In genomic region chr5:135923901-135924300, GRCm38 (mm10) we compare ENCODE assay signal across 27 mouse cellular contexts. TPM values are rescaled to one million over a fixed set of nuclear protein-coding genes. Genes with fewer than 3 reads are reported as not detected.
"Had no signal": no experiment of that assay in that cellular context is flagged by ENCODE, and none has a peak within 500 bp of the region (broad histone marks: within the 10 kb centered on the region; RNA-seq: fewer than 3 reads in every experiment).

No protein-coding gene starts in this region.

- H3K27ac ChIP-seq: kidney, embryonic 15.5 days; left cerebral cortex, adult 2 months; limb, embryonic 12.5 days; limb, embryonic 15.5 days; liver, embryonic 14.5 days; macrophage; midbrain, embryonic 12.5 days; midbrain, embryonic 15.5 days; neural tube, embryonic 13.5 days had no signal

- H3K9me3 ChIP-seq: kidney, embryonic 15.5 days; limb, embryonic 12.5 days; limb, embryonic 15.5 days; midbrain, embryonic 12.5 days; midbrain, embryonic 15.5 days; neural tube, embryonic 13.5 days had no signal

- DNase-seq: kidney, postnatal 10 days; kidney, postnatal 36 days; layer of hippocampus, postnatal 36 days; liver, postnatal 0 days; lung, embryonic 14.5 days; thymus, adult 18-20 months; thymus, postnatal 36 days had no signal

- H3K4me2 ChIP-seq: kidney, embryonic 15.5 days; limb, embryonic 12.5 days; limb, embryonic 15.5 days; liver, embryonic 11.5 days; lung, embryonic 14.5 days; midbrain, embryonic 12.5 days; midbrain, embryonic 15.5 days; neural tube, embryonic 13.5 days had no signal

- ATAC-seq: liver, postnatal 0 days; lung, postnatal 0 days; midbrain, embryonic 15.5 days had no signal

- H3K4me1 ChIP-seq: limb, embryonic 12.5 days had no signal

- H3K27me3 ChIP-seq: kidney, embryonic 15.5 days; limb, embryonic 12.5 days; limb, embryonic 15.5 days; midbrain, embryonic 12.5 days; midbrain, embryonic 15.5 days; neural tube, embryonic 13.5 days had no signal

- H3K4me3 ChIP-seq: kidney, embryonic 15.5 days; left cerebral cortex, adult 2 months; limb, embryonic 12.5 days; limb, embryonic 15.5 days; midbrain, embryonic 12.5 days; midbrain, embryonic 15.5 days; neural tube, embryonic 13.5 days had no signal

- H3K9ac ChIP-seq: kidney, embryonic 15.5 days; limb, embryonic 12.5 days; limb, embryonic 15.5 days; liver, embryonic 14.5 days; liver, postnatal 0 days; lung, embryonic 14.5 days; midbrain, embryonic 12.5 days; midbrain, embryonic 15.5 days; neural tube, embryonic 13.5 days had no signal

RNA-seq across cellular contexts. Expression of gene Hspb1, which starts 36.2 kb away (rescaled TPM):
- total RNA-seq: megakaryocyte, adult 5-6 weeks; neutrophil, adult 5-6 weeks had no signal

RNA-seq across cellular contexts. Expression of gene Zp3, which starts 56.0 kb away (rescaled TPM):
- total RNA-seq: layer of hippocampus, adult 8-10 months; layer of hippocampus, postnatal 10 days; layer of hippocampus, postnatal 36 days; left cerebral cortex, adult 2 months; left cerebral cortex, postnatal 10 days; left cerebral cortex, postnatal 36 days; neutrophil, adult 5-6 weeks had no signal
- polyA plus RNA-seq: limb, embryonic 12.5 days; liver, embryonic 11.5 days; liver, embryonic 14.5 days; liver, postnatal 0 days; lung, embryonic 14.5 days; macrophage; midbrain, embryonic 12.5 days; small intestine, adult 2 months; spleen, adult 2 months; urinary bladder, adult 2 months had no signal
